Mouse (Mus musculus) megakaryocyte, embryonic 14.5 days (primary cell): ENCODE data around the gene Pex26.

ENCODE experiments used
- FLI1 ChIP-seq: IDR thresholded peaks from 2 replicates; pipeline ENCODE4 v1.6.1; 2012; ENCODE audit warnings: low read length, inconsistent platforms, mixed read lengths
- GATA1 ChIP-seq: IDR thresholded peaks from 3 replicates; pipeline ENCODE4 v1.6.1; 2012; ENCODE audit warnings: mixed read lengths, low read length, inconsistent platforms, borderline replicate concordance

GRCm38 (mm10) chr6:121159616-121160015 is 23.9 kb upstream of the Pex26 start:
- TF ChIP-seq GATA1 (no peak), FLI1 (no peak)
